Mouse (Mus musculus): ENCODE results near the gene Ciita.

- no peak for TF ChIP-seq MAX (IDR thresholded peaks at IDR 0.05; ENCODE audit: low read depth)
- no peak for TF ChIP-seq POLR2A (IDR thresholded peaks at IDR 0.05; ENCODE audit: insufficient read length, low read depth)
- TF ChIP-seq USF1 (IDR thresholded peaks at IDR 0.05; ENCODE audit: low read depth): no peak
- TF ChIP-seq E2F4 (IDR thresholded peaks at IDR 0.05; ENCODE audit: insufficient read depth): no peak
- TF ChIP-seq POLR2AphosphoS2 (IDR thresholded peaks at IDR 0.05; ENCODE audit: insufficient read length, low read depth): no peak
- no peak for TF ChIP-seq SRF (IDR thresholded peaks at IDR 0.05; ENCODE audit: control insufficient read depth, insufficient read length, low read depth)
Observed at GRCm38 (mm10) chr16:10559991-10560390, 80.1 kb downstream of the Ciita start.

All from myocyte (in vitro differentiated cells).